Mouse (Mus musculus): Measurements from ENCODE around the gene Hist1h3b. TPM values are rescaled to one million over a fixed set of nuclear protein-coding genes. Genes with fewer than 3 reads are reported as not detected.
A peak's percentile ranks its signal among the peaks of the same experiment; 100 is the strongest.
"Not testable (repeated sequence)": the region's sequence is repeated elsewhere in the genome, so short reads cannot be mapped to it uniquely, and the experiment has no call there.

Gene Hist1h3b
- 10 to 100 TPM in 2 of 4 experiments, 1 to 10 TPM in 2; 3.1 to 10.4 (median 8.0) TPM for total RNA-seq (2022)

DNA sequence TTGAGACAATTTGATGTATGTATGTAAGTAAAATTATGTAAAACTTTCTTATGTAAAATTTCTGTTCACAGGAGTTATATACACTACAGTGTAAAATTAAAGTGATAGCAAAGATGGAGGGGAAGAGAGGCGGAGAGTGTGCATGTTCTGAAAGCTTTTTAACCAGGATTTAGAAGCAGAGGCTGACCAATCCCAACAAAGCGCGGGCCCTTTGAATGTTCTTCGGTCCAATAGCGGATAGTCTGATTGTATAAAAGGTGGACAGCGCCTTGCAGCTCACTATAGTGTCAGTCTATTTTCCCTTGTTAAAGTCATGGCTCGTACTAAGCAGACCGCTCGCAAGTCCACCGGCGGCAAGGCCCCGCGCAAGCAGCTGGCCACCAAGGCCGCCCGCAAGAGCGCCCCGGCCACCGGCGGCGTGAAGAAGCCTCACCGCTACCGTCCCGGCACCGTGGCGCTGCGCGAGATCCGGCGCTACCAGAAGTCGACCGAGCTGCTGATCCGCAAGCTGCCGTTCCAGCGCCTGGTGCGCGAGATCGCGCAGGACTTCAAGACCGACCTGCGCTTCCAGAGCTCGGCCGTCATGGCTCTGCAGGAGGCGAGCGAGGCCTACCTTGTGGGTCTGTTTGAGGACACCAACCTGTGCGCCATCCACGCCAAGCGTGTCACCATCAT, at the start of gene Hist1h3b:
Gene Hist1h3b, plus strand, starts transcription at position 201 of the 675 bp plus-strand sequence.
- DNase-seq (ENCODE audit: low spot score in 2 of 2) = peak; percentile 87 to 94

DNA sequence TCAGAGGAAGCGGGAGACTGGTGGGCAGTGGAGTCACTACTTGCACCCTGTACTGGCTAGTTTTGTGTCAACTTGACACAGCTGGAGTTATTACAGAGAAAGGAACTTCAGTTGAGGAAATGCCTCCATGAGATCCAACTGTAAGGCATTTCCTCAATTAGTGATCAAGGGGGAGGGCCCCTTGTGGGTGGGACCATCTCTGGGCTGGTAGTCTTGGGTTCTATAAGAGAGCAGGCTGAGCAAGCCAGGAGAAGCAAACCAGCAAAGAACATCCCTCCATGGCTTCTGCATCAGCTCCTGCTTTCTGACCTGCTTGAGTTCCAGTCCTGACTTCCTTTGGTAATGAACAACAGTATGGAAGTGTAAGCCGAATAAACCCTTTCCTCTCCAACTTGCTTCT, 49.3 kb upstream of the Hist1h3b start:
- not testable (repeated sequence) for DNase-seq (ENCODE audit: low spot score in 2 of 2)

DNA sequence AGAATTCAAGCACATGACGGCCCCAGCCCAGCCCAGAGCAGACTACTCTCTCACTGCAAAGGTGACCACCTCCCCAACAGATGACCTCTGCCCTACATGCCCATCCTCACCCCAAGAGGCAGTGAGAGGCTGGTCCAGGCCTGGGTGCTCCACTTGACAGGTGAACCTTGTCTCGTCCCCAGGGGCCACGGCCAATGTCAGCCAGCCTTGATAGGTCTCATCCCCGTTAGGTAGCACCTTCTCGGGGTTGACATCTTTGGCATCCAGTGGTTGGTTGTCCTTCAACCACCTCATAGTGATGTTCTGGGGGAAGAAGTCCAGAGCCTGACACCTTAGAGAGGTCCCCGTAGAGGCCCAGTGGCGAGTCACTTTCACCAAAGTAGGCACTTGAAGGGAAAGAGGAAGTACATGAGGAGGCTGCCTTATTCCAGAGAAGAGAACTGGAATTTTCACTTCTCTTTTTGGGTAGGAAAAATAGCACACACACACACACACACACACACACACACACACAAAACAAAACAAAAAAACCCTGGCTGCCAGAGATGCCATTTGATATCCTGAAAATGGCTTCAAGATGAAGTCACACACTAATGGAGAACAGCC, 46.2 kb upstream of the Hist1h3b start:
- no peak for DNase-seq (ENCODE audit: low spot score in 2 of 2)

DNA sequence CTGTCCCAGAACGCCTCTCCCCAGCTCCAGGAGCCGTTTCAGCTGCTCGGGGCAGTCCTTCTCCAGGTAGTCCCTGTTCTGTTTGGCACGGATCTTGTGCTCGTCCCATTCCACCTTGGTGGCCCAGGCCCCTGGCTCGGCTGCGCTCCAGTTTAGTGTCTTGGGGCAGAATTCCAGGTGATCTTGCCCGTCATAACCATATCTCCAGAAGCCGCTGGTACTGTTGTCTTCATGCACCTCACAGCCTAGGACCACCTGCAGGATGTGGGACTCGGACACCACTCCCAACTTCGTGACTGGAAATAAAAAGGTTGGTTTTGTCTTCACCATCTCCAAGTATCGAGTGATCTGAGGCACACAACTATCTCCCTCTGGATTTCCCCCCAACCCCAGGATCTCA, 45.3 kb upstream of the Hist1h3b start:
- no peak for DNase-seq (ENCODE audit: low spot score in 2 of 2)

DNA sequence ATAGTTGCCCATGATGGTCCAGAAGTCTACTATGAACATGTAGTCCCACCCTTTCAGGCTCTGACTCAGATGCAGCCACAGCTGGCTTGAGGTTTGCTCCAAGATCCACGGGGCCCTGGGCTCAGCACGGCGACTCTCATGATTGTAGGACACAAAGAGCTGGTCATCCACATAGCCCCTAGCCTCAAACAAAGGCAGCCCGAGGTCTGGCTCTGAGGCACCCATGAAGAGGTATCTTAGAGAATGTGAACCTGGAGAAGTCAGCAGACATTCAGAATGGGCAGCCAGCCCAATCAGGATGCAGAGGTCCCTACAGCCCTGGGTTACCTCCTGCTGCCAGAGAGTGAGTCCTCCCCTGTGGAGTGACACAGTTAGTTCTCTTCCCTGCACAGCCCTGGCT, 44.0 kb upstream of the Hist1h3b start:
- DNase-seq (ENCODE audit: low spot score in 2 of 2) = no peak

DNA sequence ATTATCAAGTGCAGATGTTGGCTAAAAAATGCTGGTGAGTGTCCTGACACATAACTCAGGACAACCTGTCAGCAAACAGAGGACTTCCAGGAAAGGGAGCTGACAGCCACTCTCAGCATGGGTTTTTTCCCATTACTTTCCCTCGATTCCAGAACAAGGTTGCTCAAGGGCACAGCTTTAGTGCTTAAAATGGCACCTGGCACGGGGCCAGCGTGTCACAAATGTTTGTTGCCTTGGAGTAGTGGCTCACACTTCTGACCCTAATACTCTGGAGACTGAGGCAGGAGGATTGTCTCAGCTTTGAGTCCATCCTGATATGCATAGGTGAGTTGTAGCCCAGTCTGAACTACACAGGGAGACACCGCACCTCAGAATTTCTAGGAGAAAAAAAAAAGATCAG, 43.4 kb upstream of the Hist1h3b start:
- no peak for DNase-seq (ENCODE audit: low spot score in 2 of 2)

DNA sequence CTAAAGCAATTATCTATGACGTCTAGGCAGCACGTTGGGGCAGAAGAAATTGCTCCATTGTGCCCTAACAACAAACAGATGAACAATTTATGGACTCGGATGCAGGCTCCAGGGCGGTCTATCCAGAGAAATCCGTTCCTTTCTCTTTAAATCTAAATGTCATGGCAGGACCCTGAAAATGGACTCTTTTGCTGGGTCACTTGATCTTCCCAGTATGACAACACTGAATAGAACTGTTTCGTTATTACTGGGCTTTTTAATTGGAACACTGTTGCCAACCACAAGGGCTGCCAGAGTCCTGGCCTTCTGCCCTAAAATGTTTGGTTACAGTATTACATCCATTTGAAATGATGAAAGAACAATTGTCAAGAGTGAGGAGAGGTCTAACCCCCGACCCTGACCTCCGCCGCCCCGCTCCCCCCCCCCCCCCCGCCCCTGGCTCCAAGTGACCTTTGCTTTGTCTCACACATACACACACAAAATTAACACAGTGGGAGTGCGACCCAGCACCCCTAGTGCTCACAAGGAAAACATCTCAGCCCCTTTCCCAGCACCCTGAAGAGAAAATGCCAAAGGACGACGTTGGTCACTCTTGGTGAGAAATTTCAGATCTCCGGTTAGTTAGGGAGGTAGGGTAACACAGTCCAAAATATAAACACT, 42.2 kb upstream of the Hist1h3b start:
- DNase-seq (ENCODE audit: low spot score in 2 of 2) = no peak

DNA sequence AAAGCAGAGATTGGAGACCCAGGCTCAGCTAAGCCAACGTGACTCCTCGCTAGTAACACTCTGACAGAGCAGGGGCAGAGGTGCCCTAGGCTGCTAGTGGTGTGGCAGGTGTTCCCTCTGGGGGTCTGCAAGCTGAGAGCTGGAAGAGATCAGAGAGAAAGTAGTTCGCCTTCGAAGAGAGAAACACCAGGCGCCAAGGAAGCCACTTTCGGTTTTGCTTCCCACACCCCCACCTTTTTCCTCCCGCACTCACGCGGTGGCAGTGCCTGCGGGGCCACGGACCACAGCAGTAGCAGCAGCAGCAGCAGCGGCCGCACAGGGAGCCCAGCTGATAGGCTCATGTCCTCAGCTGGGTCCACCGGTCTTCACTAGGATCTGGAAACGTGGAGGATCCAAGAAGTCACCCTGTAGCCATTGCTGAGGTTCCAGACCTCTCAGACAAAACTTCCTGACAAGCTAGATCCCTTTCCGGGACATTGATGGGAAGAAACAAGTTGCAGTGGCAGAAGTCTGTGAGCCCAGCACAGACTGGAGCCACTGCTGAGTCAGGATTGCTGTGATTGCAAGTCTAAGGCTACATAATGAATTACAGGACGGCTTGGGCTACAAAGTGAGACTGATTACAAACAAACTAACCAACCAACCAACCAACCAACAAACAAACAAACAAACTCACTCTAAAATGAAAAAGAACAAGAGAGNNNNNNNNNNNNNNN, 41.5 kb upstream of the Hist1h3b start, which contains the start of gene Hfe:
Gene Hfe, minus strand, starts transcription at position 481 of the 716 bp plus-strand sequence.
- no peak for DNase-seq (ENCODE audit: low spot score in 2 of 2)

DNA sequence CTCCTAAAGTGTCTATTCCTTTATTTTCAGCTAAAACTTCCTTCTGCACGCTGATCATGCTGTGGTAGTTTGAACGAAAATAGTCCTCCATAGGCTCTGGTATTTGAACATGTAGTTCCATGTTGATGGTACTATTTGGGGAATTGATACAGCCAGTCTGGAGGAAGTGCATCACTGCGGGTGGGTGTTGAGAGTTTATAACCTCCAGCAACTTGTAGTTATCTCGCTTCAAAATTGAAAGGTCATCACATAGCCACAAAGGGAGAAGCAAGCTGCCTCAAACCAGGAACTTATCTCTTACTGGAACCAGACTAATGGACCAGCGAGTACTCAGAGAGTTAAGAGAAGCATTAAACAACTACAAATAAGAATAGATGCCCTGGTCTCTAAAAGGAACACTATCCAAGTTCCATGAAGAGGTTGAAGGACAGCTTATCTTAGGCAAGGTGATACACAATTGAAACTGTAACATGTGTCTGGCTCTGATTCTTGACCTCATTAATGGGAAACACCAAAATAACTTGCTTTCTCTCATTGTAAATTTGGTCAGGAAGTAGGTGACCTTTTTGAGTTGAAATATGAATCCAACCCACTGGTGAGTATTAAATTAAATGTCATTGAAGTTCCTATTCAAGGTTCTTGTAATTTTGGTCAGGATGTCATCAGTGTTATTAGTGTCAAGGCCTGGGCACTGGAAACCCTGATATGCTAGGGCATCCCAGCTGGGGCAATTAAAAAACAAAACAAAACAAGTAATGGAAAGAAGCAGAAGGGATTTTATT, 35.6 kb upstream of the Hist1h3b start:
- DNase-seq (ENCODE audit: low spot score in 2 of 2) = no peak

DNA sequence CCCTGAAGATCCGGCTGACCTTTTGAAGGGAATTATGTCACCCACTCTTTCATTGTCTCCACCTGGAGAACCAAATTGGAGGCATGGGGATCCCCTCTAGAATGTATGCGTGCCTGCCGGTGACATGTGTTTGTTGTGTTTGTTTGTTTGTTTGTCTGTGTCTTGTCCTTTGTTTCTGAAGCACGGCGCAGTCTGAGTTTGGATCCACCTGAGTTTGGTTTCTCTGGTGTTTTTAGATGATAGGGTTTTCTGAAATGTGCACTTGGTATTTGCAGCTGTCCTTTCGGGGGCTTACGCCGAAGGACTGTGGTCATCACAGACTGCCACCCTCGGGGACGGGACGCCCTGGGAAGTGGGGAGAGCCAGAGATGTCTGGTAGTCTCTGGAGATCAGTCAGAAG, 34.9 kb upstream of the Hist1h3b start:
- DNase-seq (ENCODE audit: low spot score in 2 of 2) = no peak

DNA sequence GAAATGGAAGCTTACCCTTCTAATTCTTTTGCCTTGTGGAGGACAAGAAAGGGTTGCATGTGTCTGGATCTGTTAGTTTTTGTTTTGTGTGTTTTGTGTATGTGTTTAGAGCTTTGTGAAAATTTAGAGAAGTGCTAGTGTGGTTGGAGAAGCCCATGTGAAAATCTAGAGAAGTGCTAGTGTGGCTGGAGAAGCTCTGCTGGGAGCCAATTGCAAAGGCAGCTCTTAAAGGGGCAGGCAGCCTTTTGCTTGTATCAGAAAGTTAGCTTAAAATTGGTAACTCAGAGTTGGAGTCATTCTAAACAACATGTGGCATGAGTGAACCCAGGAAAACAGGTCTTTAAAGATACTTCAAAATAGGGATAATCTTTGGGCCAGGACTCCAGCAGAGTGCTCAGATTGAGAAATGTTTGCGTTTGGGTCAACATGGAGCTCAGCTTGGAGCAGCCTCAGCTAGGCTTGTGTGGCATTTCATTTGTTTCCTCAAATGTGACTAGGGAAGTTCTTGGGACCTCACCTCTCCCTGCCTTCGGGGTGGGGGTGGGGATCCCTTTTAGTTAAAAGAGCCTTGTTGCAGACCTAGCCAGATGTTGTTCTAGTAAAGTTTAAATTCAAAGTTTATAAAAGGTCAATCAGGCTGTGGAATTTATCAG, 34.3 kb upstream of the Hist1h3b start:
- DNase-seq (ENCODE audit: low spot score in 2 of 2) = not testable (repeated sequence)

DNA sequence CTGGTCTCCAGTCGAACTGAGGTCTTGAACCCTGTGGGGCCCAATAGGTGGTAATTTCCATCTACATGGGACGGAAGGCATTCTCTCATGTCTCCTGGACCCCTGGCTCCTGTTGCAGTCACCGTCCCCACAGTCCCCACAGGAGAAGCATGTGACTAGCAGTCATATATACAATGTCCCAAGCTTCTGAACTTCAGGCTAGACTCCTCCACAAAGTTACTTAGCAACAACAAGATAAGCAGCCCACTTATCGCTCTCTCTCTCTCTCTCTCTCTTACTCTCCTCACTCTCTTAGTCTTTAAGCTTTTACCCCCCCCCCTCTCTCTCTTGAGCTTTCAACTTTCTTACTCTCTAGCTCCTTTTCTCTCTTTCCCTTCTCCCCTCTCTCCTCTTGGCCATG, 27.8 kb upstream of the Hist1h3b start:
- DNase-seq (ENCODE audit: low spot score in 2 of 2) = no peak

DNA sequence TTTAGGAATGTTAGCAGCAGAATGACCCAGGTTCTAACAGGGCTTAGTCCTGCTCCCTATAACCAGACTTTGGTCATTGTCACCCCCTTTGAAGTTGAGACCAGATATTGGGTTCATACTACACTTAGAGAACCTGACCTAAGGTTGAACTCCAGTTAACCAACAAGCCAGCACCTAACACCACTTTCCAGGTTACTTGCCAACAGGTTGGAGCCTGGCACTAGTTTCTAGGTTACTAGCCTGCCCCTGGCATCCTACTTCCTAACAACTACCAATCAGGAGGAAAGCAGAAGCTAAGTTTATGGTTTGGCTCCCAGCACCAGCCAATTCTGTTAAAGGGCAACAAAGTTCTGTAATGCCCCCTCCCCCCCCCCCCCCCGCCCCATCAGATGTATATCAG, 26.9 kb upstream of the Hist1h3b start:
- no peak for DNase-seq (ENCODE audit: low spot score in 2 of 2)

DNA sequence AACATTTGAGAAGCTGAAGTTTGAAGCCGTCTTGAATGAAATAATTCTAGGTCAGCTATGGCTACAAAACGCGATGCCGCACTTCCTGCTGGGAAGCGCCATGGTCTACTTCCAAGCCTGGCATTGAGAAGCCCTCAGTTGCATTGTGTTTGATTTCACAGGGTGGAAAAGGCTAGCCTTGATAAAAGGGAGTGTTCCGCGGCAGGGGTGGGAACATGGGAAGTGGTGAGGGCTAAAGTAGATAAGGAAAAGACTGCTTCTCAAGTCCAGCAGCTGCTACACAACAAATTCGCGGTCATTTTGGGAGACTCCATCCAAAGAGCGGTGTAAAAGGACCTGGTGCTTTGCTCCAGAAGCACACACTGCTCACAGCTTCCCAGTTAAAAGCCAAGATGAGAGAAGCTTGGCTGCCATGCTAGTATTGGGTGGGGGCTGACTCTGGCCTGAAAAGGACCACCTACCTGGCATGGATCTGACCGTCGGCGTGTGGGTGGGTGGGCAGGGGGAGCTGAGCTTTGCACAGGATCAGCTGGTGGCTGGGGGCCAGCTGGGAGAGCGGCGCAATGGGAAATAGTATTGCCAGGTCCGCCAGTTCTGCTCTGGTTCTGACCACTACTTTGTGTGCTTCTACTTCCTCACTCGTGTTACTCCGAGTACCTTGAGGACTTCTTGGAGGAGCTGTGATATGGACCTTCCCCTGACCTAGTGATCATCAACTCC, 23.4 kb upstream of the Hist1h3b start:
- DNase-seq (ENCODE audit: low spot score in 2 of 2) = no peak

DNA sequence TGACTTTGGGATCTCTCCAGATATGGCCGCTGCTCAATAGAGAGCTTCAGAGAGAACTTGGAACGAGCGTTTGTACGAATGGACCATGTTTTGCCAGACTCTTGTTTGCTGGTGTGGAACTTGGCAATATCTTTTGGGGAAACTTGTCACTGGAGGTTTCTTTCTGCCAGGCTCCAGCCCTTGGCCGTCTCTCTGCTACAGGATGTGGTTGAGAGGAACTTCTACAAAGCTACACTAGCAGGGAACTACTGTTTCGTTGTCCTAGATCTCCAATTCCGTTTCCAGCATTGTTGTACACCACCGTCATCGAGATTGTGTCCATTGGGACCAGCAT, 22.9 kb upstream of the Hist1h3b start:
- DNase-seq (ENCODE audit: low spot score in 2 of 2) = peak in 1 of 2 experiments; percentile 4

DNA sequence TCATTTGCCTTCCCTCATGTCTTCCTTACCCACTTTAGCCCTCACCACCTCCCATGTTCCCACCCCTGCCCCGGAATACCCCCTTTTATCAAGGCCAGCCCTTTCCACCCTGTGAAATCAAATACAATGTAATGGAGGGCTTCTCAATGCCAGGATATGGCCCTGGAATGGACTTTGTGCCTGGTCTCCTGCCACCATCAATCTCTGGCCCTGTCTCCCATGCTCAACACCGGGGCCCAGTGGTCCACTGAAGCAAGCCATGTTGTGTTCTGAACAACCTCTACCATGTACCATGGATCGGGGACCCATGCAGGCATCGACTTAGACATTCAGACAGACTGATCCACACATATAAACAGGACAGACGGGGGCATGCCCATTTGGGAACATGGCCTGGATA, 22.4 kb upstream of the Hist1h3b start:
- peak in 1 of 2 experiments; percentile 1 for DNase-seq (ENCODE audit: low spot score in 2 of 2)

DNA sequence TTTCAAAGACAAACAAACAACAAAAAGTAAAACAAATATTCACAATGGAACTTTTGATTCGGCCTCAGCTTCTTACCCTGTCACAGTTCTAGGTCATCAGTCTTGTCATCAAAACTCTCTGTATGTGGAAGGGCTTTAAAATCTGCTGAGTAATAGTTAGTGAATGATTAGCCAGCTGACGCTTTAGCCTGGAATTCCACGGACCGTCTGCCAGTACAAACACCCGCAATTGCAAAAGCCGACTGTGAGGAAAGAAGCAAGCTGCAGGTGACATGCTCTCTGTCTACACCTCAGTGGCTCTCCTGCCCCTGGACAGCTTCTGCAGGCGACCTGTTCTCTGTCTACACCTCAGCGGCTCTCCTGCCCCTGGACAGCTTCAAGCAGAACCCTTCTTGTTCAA, 21.6 kb upstream of the Hist1h3b start:
- no peak for DNase-seq (ENCODE audit: low spot score in 2 of 2)

DNA sequence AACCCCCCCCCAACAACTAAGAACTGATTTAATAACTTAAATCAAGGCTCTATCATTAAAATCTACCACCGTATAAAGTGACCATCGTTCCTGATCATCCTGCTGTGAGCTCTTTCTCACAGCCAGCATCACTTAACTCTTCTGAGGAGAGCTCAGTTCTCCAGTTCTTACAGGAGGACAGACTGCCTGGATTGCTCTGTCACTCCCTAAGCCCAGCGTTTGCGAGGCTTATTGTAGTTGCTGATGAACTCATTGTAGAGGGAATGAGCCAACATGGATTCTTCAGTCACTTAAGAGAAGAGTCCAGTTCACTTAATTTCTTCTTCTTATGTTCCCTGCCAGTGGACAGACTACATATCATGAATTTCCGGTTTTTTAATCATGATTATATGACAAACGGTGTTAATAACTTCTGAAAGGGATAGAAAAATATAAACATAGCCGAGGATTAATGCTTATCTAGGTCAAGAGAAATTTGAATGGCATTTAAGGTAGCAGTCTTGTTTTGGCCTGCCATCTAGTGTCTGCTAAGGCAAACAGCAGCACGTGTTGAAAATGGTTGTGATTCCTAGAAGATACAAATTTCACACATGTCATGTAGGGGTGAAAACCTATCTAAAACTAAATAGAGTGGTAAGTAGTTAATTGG, 19.8 kb upstream of the Hist1h3b start:
- no peak for DNase-seq (ENCODE audit: low spot score in 2 of 2)

DNA sequence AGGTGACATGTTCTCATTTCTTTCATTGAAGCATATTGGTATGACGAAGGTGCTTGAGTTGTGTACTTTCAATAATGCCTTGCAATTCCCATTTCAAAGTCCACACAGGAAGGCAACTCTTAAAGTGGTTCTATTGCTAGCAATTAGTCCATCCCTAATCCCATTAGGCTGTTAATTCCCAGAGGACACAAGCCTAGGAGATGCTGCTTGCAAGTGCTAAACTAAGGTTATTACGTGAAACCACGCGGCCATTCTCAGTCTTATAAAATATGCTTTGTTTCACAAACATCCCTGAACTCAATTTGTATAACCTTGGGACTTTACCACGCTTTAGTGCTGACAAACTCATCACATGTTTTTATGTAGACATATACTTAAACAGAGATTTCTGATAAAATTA, 15.0 kb upstream of the Hist1h3b start:
- DNase-seq (ENCODE audit: low spot score in 2 of 2) = no peak

DNA sequence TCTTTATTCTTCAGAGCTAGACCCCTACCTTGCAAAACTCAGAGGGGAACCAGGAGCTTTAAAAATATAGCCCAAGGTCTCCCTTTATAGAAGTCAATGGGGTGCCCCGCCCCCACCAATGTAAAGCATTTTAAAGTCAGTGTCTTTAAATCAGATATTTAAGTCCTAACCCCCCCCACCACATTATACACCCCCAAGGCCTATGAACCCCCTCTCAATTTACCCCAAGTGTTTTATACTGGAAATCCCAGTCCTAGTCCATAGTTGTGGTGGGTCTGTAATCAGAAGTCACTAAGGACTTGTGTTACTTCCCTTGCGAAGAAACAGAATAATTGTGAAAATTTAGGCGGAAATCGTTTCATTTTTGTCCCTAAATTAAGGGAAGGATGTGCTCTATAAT, 14.0 kb upstream of the Hist1h3b start:
- DNase-seq (ENCODE audit: low spot score in 2 of 2) = no peak

Measured in layer of hippocampus, adult 8-10 months (tissue).